Mouse (Mus musculus) heart, embryonic 15.5 days (tissue): ENCODE data around the gene Prg4. TPM values are rescaled to one million over a fixed set of nuclear protein-coding genes. Genes with fewer than 3 reads are reported as not detected.

Experiments used
- ATAC-seq: fragments of 200-750 bp; cut with Nextera tagmentation; replicated peaks from 2 replicates; pipeline ENCODE4 v1.8.0; 2017; ENCODE audit warnings: low read depth, moderate TSS enrichment; ENCODE audit not compliant: insufficient number of reproducible peaks, insufficient read depth, low FRiP score
- H3K27ac ChIP-seq: fragments of 300-500 bp; sonication (generic); 2 replicates; pipeline ENCODE4 v1.5.1; 2015; ENCODE audit warnings: mild to moderate bottlenecking, inconsistent platforms
- H3K27me3 ChIP-seq: fragments of 300-500 bp; sonication (generic); 2 replicates; pipeline ENCODE4 v1.6.1; 2015; ENCODE audit warnings: inconsistent platforms
- H3K36me3 ChIP-seq: fragments of 300-500 bp; sonication (generic); 2 replicates; pipeline ENCODE4 v1.6.1; 2015; ENCODE audit warnings: mild to moderate bottlenecking, inconsistent platforms
- H3K4me1 ChIP-seq: fragments of 300-500 bp; sonication (generic); replicated peaks from 2 replicates; pipeline ENCODE4 v1.6.1; 2015; ENCODE audit warnings: inconsistent platforms
- H3K4me2 ChIP-seq: fragments of 300-500 bp; sonication (generic); 2 replicates; pipeline ENCODE4 v1.6.1; 2015; ENCODE audit warnings: inconsistent platforms, mild to moderate bottlenecking, moderate library complexity
- H3K4me3 ChIP-seq: fragments of 300-500 bp; sonication (generic); 2 replicates; pipeline ENCODE4 v1.5.1; 2015; ENCODE audit warnings: mild to moderate bottlenecking, inconsistent platforms
- H3K9ac ChIP-seq: fragments of 300-500 bp; sonication (generic); 2 replicates; pipeline ENCODE4 v1.6.1; 2015; ENCODE audit warnings: mild to moderate bottlenecking, inconsistent platforms
- H3K9me3 ChIP-seq: fragments of 300-500 bp; sonication (generic); replicated peaks from 2 replicates; pipeline ENCODE4 v1.6.1; 2016; ENCODE audit warnings: inconsistent platforms
- WGBS: fragments of 180-500 bp; shearing (Covaris S2); methylation state at CpG from one replicate; pipeline ENCODE4 v1.1.7; 2015; ENCODE audit warnings: mixed read lengths; 5-methylcytosine and 5-hydroxymethylcytosine counted together
- polyA plus RNA-seq: library from polyadenylated mRNA; unstranded; fragments of >200 nt; fragmentation: Nextera tagmentation; extraction: Ambion mirVana; gene quantifications from 2 replicates; pipeline ENCODE4 v1.2.1, GENCODE M21; 2015

Gene Prg4
- polyA plus RNA-seq, 1 experiment from 2014 or later = 0.91 TPM

GRCm38 (mm10) chr1:150463691-150464090 is 2.3 kb downstream of the Prg4 start:
- Histone ChIP-seq H3K36me3 (no peaks in the 10 kb centered on the region), H3K4me3 (no peak overlapping the region), H3K9me3 (no peaks in the 10 kb centered on the region), H3K4me2 (no peak overlapping the region), H3K27me3 (no peaks in the 10 kb centered on the region), H3K9ac (no peak overlapping the region), H3K27ac (no peak overlapping the region), H3K4me1 (no peaks in the 10 kb centered on the region)
- WGBS = 82% methylated on average over 4 of the region's 4 CpGs
- no peak for ATAC-seq

DNA sequence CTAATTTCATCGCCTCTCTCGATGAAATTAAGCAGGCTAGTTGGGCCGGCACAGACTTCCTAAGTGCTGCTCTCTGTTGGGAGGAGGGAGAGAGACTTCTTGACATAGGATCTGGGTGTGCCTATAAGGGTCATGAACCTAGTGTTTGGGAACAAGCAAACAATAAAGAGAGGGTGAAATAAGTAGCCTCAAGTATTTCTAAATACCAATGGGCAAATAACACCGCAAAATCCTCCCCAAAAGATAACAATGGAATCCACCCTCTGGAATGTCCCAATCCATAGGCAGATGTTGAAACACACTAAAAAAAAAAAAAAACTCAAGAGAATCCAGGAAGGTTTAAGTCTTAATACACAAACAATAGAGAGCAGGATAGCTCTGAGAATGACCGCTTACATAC is 2.9 kb downstream of the Prg4 start:
- Histone ChIP-seq H3K27me3 (no peaks in the 10 kb centered on the region), H3K27ac (no peak overlapping the region), H3K4me3 (no peak overlapping the region), H3K4me2 (no peak overlapping the region), H3K36me3 (no peaks in the 10 kb centered on the region), H3K9me3 (no peaks in the 10 kb centered on the region), H3K4me1 (no peaks in the 10 kb centered on the region), H3K9ac (no peak overlapping the region)
- no peak for ATAC-seq
- WGBS = 51% methylated on average over 5 of the region's 5 CpGs

GRCm38 (mm10) chr1:150460595-150460994 is 5.4 kb downstream of the Prg4 start:
- Histone ChIP-seq H3K4me1 (no peaks in the 10 kb centered on the region), H3K27ac (no peak overlapping the region), H3K9ac (no peak overlapping the region), H3K9me3 (no peaks in the 10 kb centered on the region), H3K4me3 (no peak overlapping the region), H3K4me2 (no peak overlapping the region), H3K36me3 (no peaks in the 10 kb centered on the region), H3K27me3 (no peaks in the 10 kb centered on the region)
- ATAC-seq = no peak
- WGBS = 40% methylated on average over 7 of the region's 7 CpGs

GRCm38 (mm10) chr1:150459599-150459998 is 6.4 kb downstream of the Prg4 start:
- Histone ChIP-seq H3K27ac (no peak overlapping the region), H3K9ac (no peak overlapping the region), H3K9me3 (no peaks in the 10 kb centered on the region), H3K36me3 (no peaks in the 10 kb centered on the region), H3K4me1 (no peaks in the 10 kb centered on the region), H3K4me3 (no peak overlapping the region), H3K27me3 (no peaks in the 10 kb centered on the region), H3K4me2 (no peak overlapping the region)
- no peak for ATAC-seq
- WGBS = 70% methylated on average over 3 of the region's 3 CpGs

DNA sequence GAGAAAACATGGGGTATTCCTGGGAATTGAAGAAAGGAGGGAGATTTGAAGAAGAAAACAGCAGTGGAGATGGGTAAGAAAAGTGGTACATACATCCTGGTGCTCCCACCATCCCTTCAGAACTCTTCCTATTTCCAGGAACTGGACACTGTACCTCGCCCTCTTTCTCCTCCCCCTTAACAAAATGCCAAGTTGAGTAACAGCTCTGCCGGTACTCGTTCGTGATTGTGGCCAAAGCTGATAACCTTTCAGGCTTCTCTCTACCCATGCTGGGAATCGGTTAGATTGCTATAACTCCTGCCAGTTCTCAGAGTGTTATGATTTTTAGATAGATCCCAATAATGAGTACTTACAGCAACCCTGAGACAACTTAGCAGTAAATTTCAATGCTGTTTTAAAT is 7.0 kb downstream of the Prg4 start:
- H3K27ac ChIP-seq = no peak overlapping the region
- no peaks in the 10 kb centered on the region for H3K4me1 ChIP-seq
- ATAC-seq = no peak
- H3K9ac ChIP-seq = no peak overlapping the region
- no peaks in the 10 kb centered on the region for H3K27me3 ChIP-seq
- no peak overlapping the region for H3K4me3 ChIP-seq
- no peaks in the 10 kb centered on the region for H3K36me3 ChIP-seq
- no peaks in the 10 kb centered on the region for H3K9me3 ChIP-seq
- H3K4me2 ChIP-seq = no peak overlapping the region
- WGBS = 53% methylated on average over 5 of the region's 5 CpGs

DNA sequence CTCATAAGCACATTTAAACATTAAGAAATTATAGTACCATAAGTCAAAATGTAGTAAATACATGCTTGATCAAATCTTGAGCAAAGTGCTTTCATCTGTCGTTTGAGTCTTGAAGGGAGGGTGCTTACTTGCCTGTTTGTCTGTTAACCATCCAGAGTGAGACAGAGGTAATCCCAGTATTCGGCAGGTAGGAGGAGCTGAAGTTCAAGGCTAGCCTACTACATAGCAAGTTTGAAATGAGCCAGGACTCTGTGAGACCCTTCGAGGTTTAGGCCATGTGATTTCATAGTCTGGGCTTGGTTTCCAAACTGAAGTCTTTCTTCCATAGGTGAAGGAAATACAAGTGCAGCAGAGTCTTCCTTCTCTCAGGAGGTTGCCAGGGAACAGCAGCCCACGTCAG is 24.2 kb downstream of the Prg4 start:
- 67% methylated on average over 4 of the region's 4 CpGs for WGBS
- Histone ChIP-seq H3K9me3 (no peaks in the 10 kb centered on the region), H3K4me1 (no peaks in the 10 kb centered on the region), H3K4me3 (no peak overlapping the region), H3K36me3 (peaks cover 78% of the 10 kb centered on the region), H3K9ac (no peak overlapping the region), H3K27me3 (no peaks in the 10 kb centered on the region), H3K4me2 (no peak overlapping the region), H3K27ac (no peak overlapping the region)
- no peak for ATAC-seq

- peaks cover 77% of the 10 kb centered on the region for H3K36me3 ChIP-seq
- H3K4me1 ChIP-seq = no peaks in the 10 kb centered on the region
- no peak overlapping the region for H3K9ac ChIP-seq
- H3K27me3 ChIP-seq = no peaks in the 10 kb centered on the region
- no peak overlapping the region for H3K27ac ChIP-seq
- no peak overlapping the region for H3K4me3 ChIP-seq
- no peak for ATAC-seq
- H3K4me2 ChIP-seq = no peak overlapping the region
- H3K9me3 ChIP-seq = no peaks in the 10 kb centered on the region
- 90% methylated on average over 3 of the region's 3 CpGs for WGBS
These were observed 27.3 kb downstream of the Prg4 start for GRCm38 (mm10) chr1:150438641-150439040.

DNA sequence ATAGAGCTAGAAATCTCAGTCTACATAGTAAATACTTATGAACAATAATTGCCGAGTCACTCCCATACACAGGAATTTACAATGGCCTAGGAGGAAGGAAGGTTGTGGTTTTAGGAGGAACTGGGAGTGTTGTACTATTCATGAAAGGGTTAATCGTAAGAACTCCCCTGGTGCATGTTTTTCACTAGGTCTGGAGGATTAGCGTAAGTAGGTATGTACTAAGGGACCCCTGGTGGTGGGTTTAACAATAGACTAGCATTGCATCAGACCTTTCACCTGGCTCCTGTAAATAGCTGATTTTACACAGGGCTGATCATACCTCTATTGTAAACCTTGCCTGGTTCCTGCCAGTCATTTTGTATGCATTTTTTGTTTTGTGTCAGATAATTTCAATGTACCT is 39.7 kb downstream of the Prg4 start:
- ATAC-seq = no peak
- H3K9ac ChIP-seq = no peak overlapping the region
- no peak overlapping the region for H3K4me2 ChIP-seq
- H3K4me3 ChIP-seq = no peak overlapping the region
- H3K27me3 ChIP-seq = no peaks in the 10 kb centered on the region
- H3K9me3 ChIP-seq = no peaks in the 10 kb centered on the region
- WGBS = 75% methylated on average over 3 of the region's 3 CpGs
- H3K4me1 ChIP-seq = no peaks in the 10 kb centered on the region
- no peak overlapping the region for H3K27ac ChIP-seq
- peaks cover 90% of the 10 kb centered on the region for H3K36me3 ChIP-seq

GRCm38 (mm10) chr1:150425665-150426064 is 40.3 kb downstream of the Prg4 start:
- Histone ChIP-seq H3K4me1 (no peaks in the 10 kb centered on the region), H3K4me3 (no peak overlapping the region), H3K4me2 (no peak overlapping the region), H3K27ac (no peak overlapping the region), H3K9me3 (no peaks in the 10 kb centered on the region), H3K9ac (no peak overlapping the region), H3K27me3 (no peaks in the 10 kb centered on the region), H3K36me3 (peaks cover 86% of the 10 kb centered on the region)
- 0 out of 2 replicates have a peak, but pooled peaks have one; percentile 43 for ATAC-seq
- 61% methylated on average over 9 of the region's 9 CpGs for WGBS

- H3K4me1 ChIP-seq = no peaks in the 10 kb centered on the region
- H3K4me2 ChIP-seq = no peak overlapping the region
- 92% methylated on average over 4 of the region's 4 CpGs for WGBS
- no peaks in the 10 kb centered on the region for H3K27me3 ChIP-seq
- ATAC-seq = no peak
- H3K9ac ChIP-seq = no peak overlapping the region
- H3K36me3 ChIP-seq = peaks cover 73% of the 10 kb centered on the region
- H3K9me3 ChIP-seq = no peaks in the 10 kb centered on the region
- no peak overlapping the region for H3K27ac ChIP-seq
- H3K4me3 ChIP-seq = no peak overlapping the region
These were observed 47.5 kb downstream of the Prg4 start for GRCm38 (mm10) chr1:150418426-150418825.

DNA sequence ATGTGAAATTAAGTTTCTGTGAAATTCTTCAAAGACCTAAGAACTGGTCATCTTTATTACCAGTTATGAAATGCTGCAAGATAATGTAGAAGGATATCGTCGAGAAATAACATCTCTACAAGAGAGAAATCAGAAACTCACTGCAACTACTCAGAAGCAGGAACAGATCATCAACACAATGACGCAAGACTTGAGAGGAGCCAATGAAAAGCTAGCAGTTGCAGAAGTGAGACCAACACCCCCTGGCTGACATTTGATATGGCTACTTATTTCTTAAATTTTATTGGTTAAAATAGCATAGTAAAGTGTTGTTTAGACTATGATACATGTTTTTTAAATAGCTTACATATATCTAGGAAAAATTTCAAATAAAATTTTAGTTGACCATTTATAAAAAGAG is 50.0 kb downstream of the Prg4 start:
- ATAC-seq = no peak
- WGBS = 87% methylated on average over 3 of the region's 3 CpGs

DNA sequence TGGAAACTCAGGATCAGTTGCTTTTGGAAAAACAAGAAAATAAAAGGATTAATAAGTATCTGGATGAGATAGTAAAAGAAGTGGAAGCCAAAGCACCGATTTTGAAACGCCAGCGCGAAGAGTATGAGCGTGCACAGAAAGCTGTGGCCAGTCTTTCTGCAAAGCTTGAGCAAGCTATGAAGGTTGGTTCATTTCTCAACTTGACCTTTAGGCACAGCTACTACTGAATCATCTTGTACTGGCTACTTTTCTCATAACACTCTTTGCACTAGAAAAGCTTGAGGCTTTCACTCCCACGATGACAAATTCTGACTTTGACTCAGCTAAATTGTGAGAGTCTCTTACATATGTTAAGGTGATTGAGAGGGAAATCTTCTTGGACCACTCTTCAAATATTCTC is 56.0 kb downstream of the Prg4 start:
- H3K27me3 ChIP-seq = no peaks in the 10 kb centered on the region
- ATAC-seq = no peak
- no peak overlapping the region for H3K9ac ChIP-seq
- H3K4me2 ChIP-seq = no peak overlapping the region
- H3K4me1 ChIP-seq = no peaks in the 10 kb centered on the region
- peaks cover 78% of the 10 kb centered on the region for H3K36me3 ChIP-seq
- WGBS = 97% methylated on average over 6 of the region's 6 CpGs
- H3K27ac ChIP-seq = no peak overlapping the region
- no peak overlapping the region for H3K4me3 ChIP-seq
- H3K9me3 ChIP-seq = no peaks in the 10 kb centered on the region

More for the DNA sequence above, 50.0 kb downstream of the Prg4 start:
- Histone ChIP-seq H3K9ac (no peak overlapping the region), H3K4me2 (no peak overlapping the region), H3K9me3 (no peaks in the 10 kb centered on the region), H3K4me1 (no peaks in the 10 kb centered on the region), H3K36me3 (peaks cover 72% of the 10 kb centered on the region), H3K4me3 (no peak overlapping the region), H3K27me3 (no peaks in the 10 kb centered on the region), H3K27ac (no peak overlapping the region)
